Mouse (Mus musculus) cerebellum, adult 2 months (tissue): Measurements from ENCODE around the gene Oas1g. TPM values are rescaled to one million over a fixed set of nuclear protein-coding genes. Genes with fewer than 3 reads are reported as not detected.

ENCODE experiments used
- DNase-seq, 2 experiments: peaks; one replicate each; pipeline ENCODE4 v3.0.0; 2021
- H3K27ac ChIP-seq: fragments of 200-500 bp; 2 replicates; pipeline ENCODE4 v1.5.1; 2012; ENCODE audit warnings: low read length, control low read depth, inconsistent platforms; ENCODE audit not compliant: insufficient read depth
- H3K27me3 ChIP-seq: fragments of 200-500 bp; 2 replicates; pipeline ENCODE4 v1.6.1; 2012; ENCODE audit warnings: inconsistent platforms, mild to moderate bottlenecking, low read length, moderate library complexity; ENCODE audit not compliant: control insufficient read depth, insufficient read depth
- H3K4me1 ChIP-seq: fragments of 200-500 bp; 2 replicates; pipeline ENCODE4 v1.6.1; 2011; ENCODE audit warnings: low read length; ENCODE audit not compliant: control insufficient read depth, insufficient read depth
- H3K4me3 ChIP-seq: fragments of 200-500 bp; replicated peaks from 2 replicates; pipeline ENCODE3; 2011; ENCODE audit warnings: mild to moderate bottlenecking, low read depth, low read length, control low read depth; ENCODE audit not compliant: insufficient read depth
- CTCF ChIP-seq: fragments of 200-500 bp; IDR thresholded peaks from 2 replicates; pipeline ENCODE4 v1.5.1; 2011; ENCODE audit warnings: low read depth, mild to moderate bottlenecking, control low read depth, low read length, moderate library complexity, borderline replicate concordance; ENCODE audit not compliant: insufficient read depth
- POLR2A ChIP-seq: fragments of 200-500 bp; IDR thresholded peaks from 2 replicates; pipeline ENCODE4 v1.6.1; 2011; ENCODE audit warnings: low read length, control low read depth, borderline replicate concordance; ENCODE audit not compliant: insufficient read depth
- WGBS: fragments of 180-500 bp; shearing (Covaris S2); methylation state at CpG from one replicate; pipeline ENCODE4 v1.1.7; 2018; 5-methylcytosine and 5-hydroxymethylcytosine counted together
- polyA plus RNA-seq: library from polyadenylated mRNA; depleted of rRNA; stranded (reverse); fragments of >200 nt; gene quantifications from 2 replicates; pipeline ENCODE4 v1.2.3, GENCODE M21; 2012

Oas1g gene
- polyA plus RNA-seq, 1 experiment: 0.47 TPM

- DNase-seq: no peak
- WGBS: 51% methylated on average over 2 of the region's 2 CpGs
- Histone ChIP-seq H3K27me3 (no peaks in the 10 kb centered on the region), H3K27ac (no peak overlapping the region), H3K4me3 (no peak overlapping the region), H3K4me1 (peaks cover 19% of the 10 kb centered on the region)
- TF ChIP-seq CTCF (no peak), POLR2A (no peak)
Observed at GRCm38 (mm10) chr5:120871469-120871868, 15.9 kb downstream of the Oas1g start.

GRCm38 (mm10) chr5:120870782-120871181 lies 16.6 kb downstream of the Oas1g start:
- Histone ChIP-seq H3K4me3 (no peak overlapping the region), H3K27ac (no peak overlapping the region), H3K4me1 (peaks cover 17% of the 10 kb centered on the region), H3K27me3 (no peaks in the 10 kb centered on the region)
- TF ChIP-seq POLR2A (no peak), CTCF (no peak)
- no peak for DNase-seq
- 93% methylated on average over 7 of the region's 7 CpGs for WGBS

GRCm38 (mm10) chr5:120870081-120870480 lies 17.3 kb downstream of the Oas1g start:
- TF ChIP-seq CTCF: no peak
- TF ChIP-seq POLR2A: no peak
- H3K4me3 ChIP-seq: no peak overlapping the region
- no peaks in the 10 kb centered on the region for H3K27me3 ChIP-seq
- H3K27ac ChIP-seq: no peak overlapping the region
- 78% methylated on average over 3 of the region's 3 CpGs for WGBS
- H3K4me1 ChIP-seq: peaks cover 14% of the 10 kb centered on the region
- DNase-seq: no peak

GRCm38 (mm10) chr5:120869436-120870015 lies 17.9 kb downstream of the Oas1g start:
- H3K27me3 ChIP-seq: no peaks in the 10 kb centered on the region
- peaks cover 9% of the 10 kb centered on the region for H3K4me1 ChIP-seq
- no peak overlapping the region for H3K27ac ChIP-seq
- H3K4me3 ChIP-seq: no peak overlapping the region
- TF ChIP-seq CTCF (no peak), POLR2A (no peak)
- no peak for DNase-seq
- 86% methylated on average over 7 of the region's 7 CpGs for WGBS

- H3K4me3 ChIP-seq: no peak overlapping the region
- no peak overlapping the region for H3K27ac ChIP-seq
- TF ChIP-seq CTCF (no peak), POLR2A (no peak)
- no peak for DNase-seq
- no peaks in the 10 kb centered on the region for H3K4me1 ChIP-seq
- H3K27me3 ChIP-seq: no peaks in the 10 kb centered on the region
- whole genome bisulfite sequencing: 56% methylated on average over 3 of the region's 3 CpGs
Observed at GRCm38 (mm10) chr5:120865336-120865860, 22.0 kb downstream of the Oas1g start.

- no peak for DNase-seq
- TF ChIP-seq CTCF: no peak
- no peak for TF ChIP-seq POLR2A
- Histone ChIP-seq H3K4me3 (no peak within 1 kb of the TSS), H3K4me1 (peaks cover 2% of the 10 kb centered on the region; the same call in 1 of the 2 replicates), H3K27me3 (no peaks in the 10 kb centered on the region), H3K27ac (no peak within 1 kb of the TSS)
- 70% methylated on average over 4 of the region's 4 CpGs for WGBS
Observed at GRCm38 (mm10) chr5:120861121-120861520, 26.3 kb downstream of the Oas1g start, which contains the start of gene Oas1h. TSS of gene Oas1h (plus strand) at chr5:120861421.

- H3K27ac ChIP-seq: no peak overlapping the region
- no peaks in the 10 kb centered on the region for H3K27me3 ChIP-seq
- no peak overlapping the region for H3K4me3 ChIP-seq
- peaks cover 3% of the 10 kb centered on the region; the same call in 1 of the 2 replicates for H3K4me1 ChIP-seq
- DNase-seq: peak in 1 of 2 experiments; percentile 15
- no peak for TF ChIP-seq POLR2A
- TF ChIP-seq CTCF: no peak
- WGBS: 73% methylated on average over 2 of the region's 2 CpGs
Observed at GRCm38 (mm10) chr5:120859241-120859640, 28.2 kb downstream of the Oas1g start.

GRCm38 (mm10) chr5:120849601-120850136 lies 37.7 kb downstream of the Oas1g start:
- WGBS: 54% methylated on average over 3 of the region's 3 CpGs
- no peak overlapping the region for H3K4me3 ChIP-seq
- H3K4me1 ChIP-seq: no peaks in the 10 kb centered on the region
- TF ChIP-seq CTCF (peak; percentile 46; the same call in 1 of the 2 replicates), POLR2A (no peak)
- DNase-seq: peak in 1 of 2 experiments; percentile 15
- no peak overlapping the region for H3K27ac ChIP-seq
- no peaks in the 10 kb centered on the region for H3K27me3 ChIP-seq

- WGBS: 79% methylated on average over 4 of the region's 4 CpGs
- no peak for DNase-seq
- Histone ChIP-seq H3K4me3 (no peak within 1 kb of the TSS), H3K27ac (no peak within 1 kb of the TSS), H3K4me1 (no peaks in the 10 kb centered on the region), H3K27me3 (no peaks in the 10 kb centered on the region)
- TF ChIP-seq POLR2A (no peak), CTCF (no peak)
Observed at GRCm38 (mm10) chr5:120847067-120847466, 40.3 kb downstream of the Oas1g start, which contains the start of gene Oas1f. TSS of gene Oas1f (plus strand) at chr5:120847367.
